Mouse (Mus musculus): Measurements from ENCODE around the gene Dapk3. TPM values are rescaled to one million over a fixed set of nuclear protein-coding genes. Genes with fewer than 3 reads are reported as not detected.
"Not testable (repeated sequence)": the region's sequence is repeated elsewhere in the genome, so short reads cannot be mapped to it uniquely, and the experiment has no call there.

Gene Dapk3
- total and polyA plus RNA-seq, 3 experiments: 74.6 to 100 (median 76.7) TPM

DNA sequence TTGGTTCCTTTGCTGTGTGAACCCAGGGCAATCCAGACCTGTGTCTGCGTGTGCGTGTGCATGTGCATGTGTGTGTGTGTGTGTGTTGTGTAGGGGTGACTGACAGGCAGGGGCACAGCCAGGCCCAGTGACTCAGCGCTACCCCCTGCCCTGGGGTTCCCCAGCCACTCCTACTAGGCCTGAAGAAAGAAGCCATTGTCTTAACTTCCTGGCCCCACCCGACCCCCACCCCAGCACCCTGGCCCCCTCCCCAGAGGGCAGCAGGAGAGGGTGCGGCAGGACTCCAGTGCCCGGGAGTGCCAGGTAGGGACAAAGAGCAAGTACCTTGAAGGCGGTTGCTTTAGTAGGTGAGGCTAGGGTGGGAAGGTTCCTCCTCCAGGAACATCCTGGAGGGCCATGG lies 37.0 kb upstream of the Dapk3 start:
- DNase-seq: peak; percentile 19

DNA sequence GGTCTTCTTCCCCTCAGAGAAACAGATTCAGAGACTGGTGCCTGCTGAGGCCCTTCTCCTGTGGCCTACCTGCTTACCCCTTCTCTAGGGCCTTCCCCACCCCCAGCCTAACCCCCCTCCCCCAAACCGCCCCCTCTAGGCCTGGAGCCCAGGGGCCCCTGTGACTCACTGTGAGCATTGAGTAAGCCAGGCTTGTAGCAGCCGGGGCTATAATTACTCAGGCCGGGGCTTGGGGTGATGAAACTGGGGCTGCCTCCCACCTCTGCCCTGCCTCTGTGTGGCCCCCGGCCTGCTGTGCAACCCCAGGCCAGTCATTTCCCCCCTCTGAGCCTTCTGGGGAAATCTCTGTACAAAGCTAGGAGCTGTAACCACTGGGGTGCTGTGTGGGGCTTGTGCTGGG lies 36.5 kb upstream of the Dapk3 start:
- DNase-seq: peak; percentile 78

DNA sequence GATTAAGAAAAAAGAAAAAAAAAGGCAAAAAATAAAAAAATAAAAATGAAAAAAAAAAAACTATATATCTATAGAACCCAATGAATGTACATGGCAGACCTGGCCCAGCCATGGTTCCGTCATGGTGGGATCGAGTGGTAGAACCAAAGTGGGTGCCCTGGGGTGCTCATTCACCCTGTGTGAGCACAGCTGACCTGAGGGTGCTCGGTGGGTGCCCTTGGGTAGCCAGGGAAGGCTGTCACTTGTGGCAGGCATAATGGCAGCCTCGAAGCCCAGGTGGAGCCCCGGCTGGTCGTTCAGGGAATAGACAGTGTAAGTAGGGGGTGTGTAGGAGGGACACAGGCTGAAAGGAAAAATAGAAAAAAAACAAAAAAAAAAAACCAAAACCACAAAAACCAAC lies 31.5 kb upstream of the Dapk3 start:
- no peak for DNase-seq

DNA sequence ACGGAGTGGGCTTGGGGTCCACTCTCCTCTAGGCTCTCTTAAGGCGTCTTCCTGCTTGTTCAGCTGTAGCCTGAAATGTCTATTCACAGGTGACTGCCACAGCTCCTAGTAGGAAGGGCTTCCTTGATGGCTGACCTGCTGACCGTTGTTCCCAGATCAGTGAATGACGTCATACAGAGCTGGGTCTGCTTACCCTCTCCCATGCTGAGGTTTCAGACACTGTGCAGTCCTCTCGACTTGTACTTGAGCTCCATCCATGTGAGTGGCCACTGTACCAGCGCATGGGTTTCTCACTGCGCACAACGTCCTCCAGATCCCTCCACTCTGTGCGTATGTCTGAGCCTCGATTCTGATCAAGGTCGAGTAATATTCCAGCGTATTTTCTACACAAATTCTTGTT lies 30.2 kb upstream of the Dapk3 start:
- DNase-seq: no peak

DNA sequence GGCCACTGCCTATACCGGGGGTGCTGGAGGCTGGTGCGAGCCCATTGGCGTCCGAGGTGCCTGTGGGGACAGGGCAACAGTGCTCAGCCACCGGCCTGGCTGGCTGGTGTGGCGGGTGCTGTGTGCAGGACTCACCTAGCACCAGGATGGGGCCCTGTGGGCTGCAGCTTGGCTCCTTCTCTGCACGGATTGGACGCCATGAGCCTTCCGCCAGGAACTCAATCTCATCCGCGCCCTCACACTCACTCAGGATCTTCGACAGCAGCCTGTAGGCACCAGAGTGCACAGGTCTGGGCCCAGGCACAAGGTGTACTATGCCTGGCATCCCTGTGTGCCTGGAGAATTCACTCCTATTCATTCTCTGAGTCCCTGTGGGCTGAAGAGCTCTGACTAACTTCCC lies 28.5 kb upstream of the Dapk3 start:
- no peak for DNase-seq

DNA sequence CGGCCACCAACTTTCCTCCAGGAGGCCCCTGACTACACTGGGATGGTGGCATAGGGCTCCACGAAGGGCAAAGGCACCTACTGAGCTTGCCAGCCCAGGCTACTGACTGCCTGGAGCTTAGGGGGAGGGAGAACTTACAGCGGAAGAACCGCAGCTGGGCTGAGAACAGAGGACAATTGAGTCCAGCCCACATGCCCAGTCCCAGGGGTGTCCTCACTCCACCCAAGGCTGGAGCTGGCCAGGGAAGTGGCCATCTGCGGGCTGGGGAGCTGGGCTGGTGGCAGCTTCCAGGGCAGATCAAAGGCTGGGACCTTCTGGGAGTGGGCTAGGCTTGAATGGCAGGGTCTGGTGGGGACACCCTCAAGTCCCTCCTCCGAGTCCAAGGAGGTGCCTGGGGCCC lies 28.1 kb upstream of the Dapk3 start:
- no peak for DNase-seq

DNA sequence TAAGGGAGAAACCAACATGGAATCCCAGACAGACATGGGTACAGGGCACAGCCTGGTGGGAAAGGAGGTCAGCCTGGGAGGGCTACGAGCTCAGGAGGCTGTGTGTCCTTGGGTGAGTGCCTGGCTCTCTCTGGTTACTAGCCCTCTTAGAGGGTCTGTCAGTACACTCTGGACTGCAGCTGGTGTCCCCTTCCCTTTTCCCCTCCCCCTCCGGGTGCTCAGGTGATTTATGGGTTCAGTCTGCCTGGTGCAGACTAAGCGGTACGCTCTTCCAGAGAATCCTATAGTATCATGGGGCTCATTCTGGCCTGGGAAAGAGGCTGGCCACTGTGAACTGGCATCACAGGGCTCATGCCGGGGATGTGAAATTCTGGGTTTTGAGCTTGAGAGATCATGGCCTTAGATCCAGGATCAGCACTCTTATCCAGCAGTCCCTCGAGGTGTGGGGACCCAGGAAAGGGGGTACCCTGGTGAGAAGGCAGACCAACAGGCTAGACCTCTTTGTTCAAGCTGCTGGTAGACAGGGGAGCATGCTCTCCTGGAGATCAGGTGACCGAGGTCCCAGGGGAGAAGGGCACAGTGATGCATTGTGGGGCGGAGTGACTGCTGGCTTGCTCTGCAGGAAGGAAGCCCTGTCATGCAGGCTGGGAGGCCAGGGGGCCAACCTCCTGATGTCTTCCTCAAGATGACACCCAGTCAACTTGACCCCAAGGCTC lies 21.0 kb upstream of the Dapk3 start:
- peak; percentile 65 for DNase-seq

DNA sequence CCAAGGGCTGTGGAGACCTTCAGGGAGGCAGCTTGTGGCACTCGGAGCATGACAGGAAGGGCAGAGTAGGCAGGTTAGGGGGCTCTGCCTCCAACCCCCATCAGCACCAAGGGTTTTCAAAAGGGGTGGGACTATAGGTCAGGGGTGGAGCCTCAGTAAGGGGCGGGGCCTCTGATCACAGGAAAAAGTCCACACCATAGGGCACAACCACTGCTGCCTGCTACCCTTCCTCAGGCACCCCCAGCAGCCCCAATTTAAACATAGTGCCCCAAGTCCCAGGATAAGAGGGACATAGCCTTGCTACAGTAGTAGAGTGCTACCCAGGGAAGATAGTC lies 20.5 kb upstream of the Dapk3 start:
- no peak for DNase-seq

DNA sequence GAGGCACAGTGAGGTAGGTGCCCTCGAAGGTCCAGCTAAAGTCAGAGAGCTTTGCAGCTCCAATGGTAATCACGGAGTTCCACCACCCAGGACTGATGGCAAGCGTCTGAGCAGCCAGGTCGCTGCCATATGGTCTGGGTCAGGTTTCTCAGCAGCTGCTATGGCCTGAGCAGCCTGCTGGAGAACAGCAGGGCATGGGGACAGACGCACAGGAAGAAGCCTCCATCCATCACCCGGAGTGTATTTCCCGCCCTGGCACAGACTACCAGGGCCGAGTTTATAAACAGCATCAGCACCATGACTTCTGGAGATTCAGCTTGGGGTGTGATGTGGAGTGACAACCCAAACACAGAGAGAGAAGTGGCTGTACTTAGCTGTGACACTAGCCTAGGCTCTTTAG lies 17.7 kb upstream of the Dapk3 start:
- DNase-seq: peak; percentile 18

DNA sequence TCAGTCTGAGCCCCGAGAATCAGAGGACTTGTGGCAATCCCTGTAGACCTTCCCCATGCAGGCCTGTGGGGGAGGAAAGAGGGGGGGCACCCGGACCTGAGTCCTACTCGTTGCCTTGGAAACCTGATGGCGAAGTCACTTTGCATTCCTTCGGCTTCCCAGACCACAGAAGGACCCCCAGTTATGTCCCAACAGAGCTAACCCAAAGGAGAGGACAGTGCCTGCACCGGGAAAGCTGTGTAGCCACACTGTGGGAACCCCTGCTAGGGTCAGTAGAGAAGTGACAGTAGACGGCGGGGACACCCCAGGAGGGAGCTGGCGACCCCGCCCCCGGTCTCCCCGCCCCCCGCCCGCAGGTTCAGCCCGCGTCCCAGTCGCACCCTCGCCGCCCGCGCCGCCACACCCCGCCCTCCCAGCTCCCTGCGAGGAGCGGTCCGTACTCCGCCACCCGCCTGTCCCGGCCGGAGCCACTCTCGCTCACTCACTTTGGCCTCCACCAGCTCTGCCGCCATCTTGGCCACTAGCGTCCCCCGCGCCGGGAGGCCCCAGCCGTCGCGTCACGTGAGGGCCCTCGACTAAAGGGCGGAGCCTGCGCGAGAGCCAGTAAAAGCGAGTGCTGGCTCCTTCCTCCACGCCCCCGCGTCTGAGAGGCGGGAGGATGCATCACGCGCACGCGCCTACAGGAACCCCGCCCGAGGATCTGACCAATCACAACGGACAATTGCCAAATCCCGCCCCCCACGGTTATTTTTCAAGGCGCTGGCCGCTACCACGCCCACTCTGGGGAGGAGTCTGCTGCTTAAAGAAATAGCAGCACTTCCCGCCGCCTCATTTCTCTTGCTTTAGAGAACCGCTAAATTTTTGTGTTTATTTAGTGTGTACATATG lies 15.4 kb upstream of the Dapk3 start, which contains the start of gene Pias4:
Gene Pias4 (minus strand): TSS at position 724 of the 887 bp plus-strand sequence.
- peak; percentile 100 for DNase-seq

DNA sequence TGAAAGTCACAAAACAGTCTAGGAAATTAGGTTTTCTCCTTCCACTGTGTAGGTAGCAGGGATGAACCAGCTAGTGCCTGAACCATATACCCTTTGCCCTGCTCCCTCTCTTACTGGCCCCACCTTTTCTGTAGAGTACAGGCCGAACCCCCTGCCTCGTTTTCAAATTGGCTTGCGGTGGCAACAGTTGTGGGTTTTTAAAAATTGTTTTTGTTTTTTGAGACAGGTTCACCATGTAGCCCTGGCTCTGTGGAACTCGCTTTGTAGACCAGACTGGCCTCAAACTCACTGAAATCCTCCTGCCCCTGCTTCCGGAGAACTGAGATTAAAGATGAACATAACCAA lies 14.7 kb upstream of the Dapk3 start:
- no peak for DNase-seq

DNA sequence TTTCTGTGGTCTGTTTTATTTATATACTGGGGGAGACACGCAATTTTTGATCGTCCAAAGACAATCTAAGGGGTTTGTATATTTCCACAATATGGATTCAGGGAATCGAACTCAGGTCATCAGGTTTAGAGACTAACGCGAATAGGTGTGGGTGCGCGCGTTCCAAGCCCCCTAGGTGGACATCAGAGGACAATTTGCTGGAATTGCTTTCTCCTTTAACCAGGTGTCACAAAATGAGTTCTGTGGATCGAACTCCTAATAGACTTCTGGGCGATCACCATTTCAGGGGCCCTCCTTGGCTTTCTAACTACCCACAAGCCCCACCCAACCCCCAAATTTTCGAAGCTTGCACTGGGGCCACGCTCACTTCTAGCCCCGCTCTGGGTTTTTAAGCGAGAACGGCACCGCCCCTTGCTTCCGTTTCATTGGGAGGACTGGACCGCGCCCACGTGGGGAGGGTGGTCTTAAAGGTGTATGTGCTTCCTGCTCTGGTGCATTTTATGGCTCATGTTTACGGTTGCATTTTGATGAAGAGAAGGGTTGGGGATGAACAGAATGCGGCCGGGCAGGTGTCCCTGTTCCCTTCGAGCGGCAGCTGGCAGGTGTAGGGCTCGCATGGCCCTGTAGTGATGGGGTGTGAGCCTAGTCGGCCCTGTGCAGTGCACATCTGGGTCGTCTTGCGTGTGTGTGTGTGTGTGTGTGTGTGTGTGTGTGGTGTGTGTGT lies 14.1 kb upstream of the Dapk3 start:
- peak; percentile 91 for DNase-seq

DNA sequence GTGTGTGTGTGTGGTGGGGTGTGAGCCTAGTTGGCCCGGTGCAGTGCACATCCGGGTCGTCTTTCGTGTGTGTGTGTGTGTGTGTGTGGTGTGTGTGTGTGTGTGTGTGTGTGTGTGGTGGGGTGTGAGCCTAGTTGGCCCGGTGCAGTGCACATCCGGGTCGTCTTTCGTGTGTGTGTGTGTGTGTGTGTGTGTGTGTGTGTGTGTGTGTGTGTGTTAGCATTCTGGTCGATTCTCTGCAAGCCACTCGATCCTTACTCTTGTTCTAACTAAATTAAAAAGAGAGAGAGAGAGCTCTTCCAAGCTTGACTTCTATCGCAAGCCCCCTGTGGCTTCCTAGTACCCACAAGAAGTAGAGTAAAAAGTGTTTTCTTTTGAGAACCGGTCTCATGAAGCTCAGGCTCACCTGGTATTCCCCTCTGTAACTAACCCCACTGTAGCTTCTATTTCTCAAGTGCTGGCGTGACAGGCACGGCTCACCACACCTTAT lies 13.3 kb upstream of the Dapk3 start:
- DNase-seq: not testable (repeated sequence)

DNA sequence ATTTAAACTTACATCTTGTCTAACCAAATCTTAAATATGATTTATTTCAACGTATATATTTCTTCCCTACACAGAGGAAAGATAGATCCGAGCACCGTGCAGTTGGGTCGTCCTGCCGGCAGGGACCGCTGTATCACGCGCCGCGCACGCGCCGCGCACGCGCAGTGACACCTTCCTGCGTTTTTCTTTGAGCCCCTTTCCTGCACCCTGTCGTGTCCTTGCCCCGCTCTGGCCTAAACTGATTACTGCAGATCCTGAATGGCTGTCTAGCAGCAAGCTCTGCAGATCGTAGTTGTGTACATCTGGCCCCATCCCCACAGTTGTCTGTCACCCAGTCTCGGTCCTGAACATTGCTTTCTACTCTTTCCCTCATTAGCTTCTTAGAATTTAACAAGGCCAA lies 9.7 kb upstream of the Dapk3 start:
- DNase-seq: peak; percentile 89

DNA sequence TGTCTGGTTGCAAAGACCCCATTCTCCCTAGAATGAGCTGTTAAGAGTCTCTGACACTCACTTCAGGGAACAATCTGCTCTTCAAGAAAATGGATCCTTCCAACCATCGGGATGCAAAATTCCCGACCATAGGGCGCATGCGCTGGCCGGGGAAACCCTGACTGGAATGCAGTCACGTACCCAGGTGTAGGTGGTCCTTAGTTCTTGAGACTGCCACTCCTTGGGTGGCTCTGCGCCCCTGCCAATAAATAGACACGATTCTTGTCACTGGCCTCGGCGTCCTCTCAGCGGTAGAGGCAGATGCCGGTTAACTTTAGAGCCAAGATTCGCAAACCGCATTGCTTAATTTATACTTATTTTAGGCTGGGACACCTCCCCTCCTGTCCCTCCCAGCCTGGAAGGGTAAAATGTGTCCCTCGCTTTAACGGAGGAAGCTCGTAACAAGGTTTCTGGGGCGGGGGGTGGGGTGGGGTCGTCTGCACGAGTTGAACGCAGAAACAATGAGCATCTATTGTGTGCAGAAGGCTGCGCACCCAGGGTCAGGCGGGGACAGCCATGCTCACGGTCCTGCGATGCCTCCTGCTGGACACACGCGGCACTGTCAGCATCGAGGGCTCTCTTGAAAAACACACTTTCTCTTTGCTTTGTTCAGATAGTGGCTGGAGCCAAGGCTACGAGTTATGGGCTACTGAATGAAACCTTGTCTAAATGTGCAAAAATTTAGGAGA lies 8.0 kb upstream of the Dapk3 start:
- peak; percentile 90 for DNase-seq

DNA sequence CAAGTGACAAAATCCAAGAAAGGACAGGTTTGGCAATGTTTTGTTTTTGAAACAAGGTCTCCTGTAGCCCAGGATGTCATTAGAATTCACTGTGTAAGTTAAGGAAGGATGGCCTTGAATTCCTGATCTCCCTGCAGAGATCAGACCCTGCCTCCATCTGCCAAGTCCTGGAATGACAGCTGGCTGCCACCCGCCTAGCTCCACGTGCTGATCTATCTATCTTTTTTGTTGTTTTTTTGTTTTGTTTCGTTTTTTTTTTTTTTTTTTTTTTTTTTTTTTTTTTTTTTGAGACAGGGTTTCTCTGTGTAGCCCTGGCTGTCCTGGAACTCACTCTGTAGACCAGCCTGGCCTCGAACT lies 7.5 kb upstream of the Dapk3 start:
- DNase-seq: not testable (repeated sequence)

DNA sequence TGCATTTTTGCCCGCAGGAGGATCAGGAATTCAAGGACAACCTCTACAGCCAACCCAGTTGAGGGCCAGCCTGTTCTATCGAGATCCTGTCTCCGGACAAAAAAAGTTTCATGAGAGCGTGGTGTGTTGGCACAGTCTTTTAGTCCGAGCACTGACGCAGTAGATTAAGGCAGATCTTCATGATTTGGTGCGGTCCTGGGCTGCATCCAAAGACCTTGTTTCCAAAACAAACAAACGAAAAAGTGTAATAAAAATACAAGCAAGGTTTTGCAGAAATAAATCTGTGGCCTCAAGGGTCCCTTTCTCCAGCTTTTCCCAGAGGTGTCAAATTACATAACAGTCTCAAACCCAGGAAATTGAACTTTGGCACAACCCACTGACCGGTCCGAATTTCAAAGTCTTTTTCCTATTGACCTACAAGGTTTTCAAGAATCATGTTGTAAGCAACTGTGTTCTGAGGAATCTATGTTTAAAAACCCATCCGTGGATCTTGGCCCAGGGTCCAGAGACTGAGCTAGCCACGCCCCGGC lies 6.8 kb upstream of the Dapk3 start:
- peak; percentile 73 for DNase-seq

DNA sequence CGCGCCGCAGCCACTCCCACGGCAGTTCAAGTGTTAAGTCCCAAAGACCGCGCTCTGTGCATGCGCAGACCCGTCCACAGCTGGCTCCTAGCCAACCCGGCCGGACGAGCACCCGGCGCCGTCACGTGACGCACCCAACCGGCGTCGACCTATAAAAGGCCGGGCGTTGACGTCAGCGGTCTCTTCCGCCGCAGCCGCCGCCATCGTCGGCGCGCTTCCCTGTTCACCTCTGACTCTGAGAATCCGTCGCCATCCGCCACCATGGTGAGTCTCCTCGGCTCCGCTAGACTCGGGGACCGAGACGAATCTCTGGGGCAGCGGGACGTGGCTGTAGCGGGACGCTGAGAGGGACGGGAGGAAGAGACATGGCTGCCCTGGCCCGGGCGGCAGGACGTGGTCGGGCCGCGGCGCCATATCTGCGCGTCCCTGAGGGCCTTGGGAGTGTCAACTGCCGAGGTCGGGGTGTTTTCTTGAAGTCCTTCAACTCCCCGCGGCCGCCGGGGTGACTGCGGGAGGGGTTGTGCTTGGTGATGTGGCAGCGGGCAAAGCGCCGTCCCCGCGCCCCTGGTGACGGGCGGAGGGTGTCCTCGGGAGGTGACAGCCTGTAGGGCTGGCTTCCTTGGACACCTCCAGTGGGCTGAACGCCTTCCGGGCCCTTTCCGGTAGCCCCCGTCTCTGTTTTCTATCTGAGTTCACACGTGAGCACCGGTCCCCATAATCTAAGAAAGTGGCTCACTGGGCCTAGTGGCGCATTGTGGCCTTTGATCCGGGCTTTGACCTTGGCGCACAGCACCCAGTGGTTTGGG lies 6.1 kb upstream of the Dapk3 start, which contains the start of gene Eef2:
Gene Eef2 (plus strand): TSS at position 166 of the 806 bp plus-strand sequence.
- DNase-seq: peak; percentile 98

DNA sequence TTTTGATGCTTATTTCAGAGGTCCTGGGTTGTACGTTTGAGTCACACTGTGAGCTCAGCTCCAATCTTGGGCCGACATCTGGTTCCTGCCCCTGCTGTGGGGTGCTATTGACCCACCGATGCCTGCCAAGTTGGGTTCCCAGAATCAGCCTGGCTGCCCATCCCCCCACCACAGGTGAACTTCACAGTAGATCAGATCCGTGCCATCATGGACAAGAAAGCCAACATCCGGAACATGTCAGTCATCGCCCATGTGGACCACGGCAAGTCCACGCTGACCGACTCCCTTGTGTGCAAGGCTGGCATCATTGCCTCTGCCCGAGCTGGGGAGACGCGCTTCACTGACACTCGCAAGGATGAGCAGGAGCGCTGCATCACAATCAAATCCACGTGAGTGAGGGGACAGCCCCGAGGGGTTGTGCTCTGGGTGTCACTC lies 5.3 kb upstream of the Dapk3 start:
- peak; percentile 71 for DNase-seq

DNA sequence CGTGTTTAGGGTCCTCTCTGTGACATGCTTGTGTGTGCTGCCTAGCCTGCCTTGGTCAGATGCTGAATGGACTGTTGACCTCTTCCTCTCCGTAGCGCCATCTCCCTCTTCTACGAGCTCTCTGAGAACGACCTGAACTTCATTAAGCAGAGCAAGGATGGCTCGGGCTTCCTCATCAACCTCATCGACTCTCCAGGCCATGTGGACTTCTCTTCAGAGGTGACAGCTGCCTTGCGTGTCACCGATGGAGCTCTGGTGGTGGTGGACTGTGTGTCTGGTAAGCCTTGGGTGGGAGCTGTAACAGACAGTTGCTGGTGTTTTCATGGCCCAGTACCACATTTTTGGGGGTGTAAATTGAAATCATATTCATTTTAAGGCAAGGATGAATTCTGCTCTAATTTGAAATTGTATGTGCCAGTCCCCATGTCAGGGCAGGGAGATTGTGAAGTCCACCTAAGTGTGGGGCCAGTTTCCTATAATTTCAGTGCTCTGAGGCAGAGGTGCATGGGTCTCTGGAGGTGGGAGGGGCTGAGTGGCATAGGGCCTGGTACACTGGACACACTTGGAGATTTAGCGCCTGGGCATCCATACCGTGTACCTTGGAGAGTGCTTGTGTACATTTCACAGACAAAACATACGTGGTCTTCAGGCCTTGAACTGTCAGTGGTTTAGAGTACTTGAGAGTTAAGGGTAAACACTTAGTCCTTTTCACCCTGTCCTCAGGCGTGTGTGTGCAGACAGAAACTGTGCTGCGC lies 4.7 kb upstream of the Dapk3 start:
- peak; percentile 37 for DNase-seq

All from adrenal gland, adult 2 months (tissue).